Comparison of ENCODE assay signal across 17 mouse cellular contexts in the genomic region with DNA sequence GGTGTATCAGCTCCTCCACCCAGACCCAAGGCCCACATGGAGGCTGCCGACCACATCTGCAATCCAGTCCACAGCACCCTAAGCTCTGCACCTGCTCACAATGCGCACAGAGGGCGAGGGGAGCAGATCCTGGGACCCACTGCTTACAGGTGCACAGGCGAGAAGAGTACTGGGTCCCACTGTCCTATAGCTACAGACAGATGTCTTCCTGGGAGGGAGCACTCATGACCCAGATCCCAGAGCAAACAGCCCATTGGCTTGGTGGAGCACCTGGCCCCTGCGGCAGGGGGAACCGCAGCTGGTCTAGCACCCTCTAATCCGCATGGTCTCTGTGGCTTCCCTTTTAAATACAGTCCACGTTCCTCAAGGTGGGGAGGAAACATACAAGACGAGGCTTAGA. TPM values are rescaled to one million over a fixed set of nuclear protein-coding genes. Genes with fewer than 3 reads are reported as not detected.
DNase-seq lines count a peak whose midpoint lies in the region; TF ChIP-seq lines count a peak whose summit lies in the region.
"Had no signal": no experiment of that assay in that cellular context is flagged by ENCODE, and none has a peak within 500 bp of the region (broad histone marks: within the 10 kb centered on the region; RNA-seq: fewer than 3 reads in every experiment).

No protein-coding gene starts in this region.

- no peak overlapping the region for H3K4me3 ChIP-seq in heart, embryonic 10.5 days
- no peak overlapping the region for H3K4me3 ChIP-seq in layer of hippocampus, adult 2 months
- H3K4me3 ChIP-seq in myocyte: no peak overlapping the region
- H3K4me3 ChIP-seq: embryonic facial prominence, embryonic 15.5 days; hindbrain, embryonic 13.5 days; liver, embryonic 13.5 days had no signal

- TF ChIP-seq POLR2A in myocyte (IDR thresholded peaks at IDR 0.05; ENCODE audit: insufficient read length, low read depth): no peak

- H3K27ac ChIP-seq in heart, embryonic 10.5 days: peak overlapping the region; percentile 80
- peak overlapping the region; percentile 85; the same call in 1 of the 2 replicates for H3K27ac ChIP-seq in layer of hippocampus, adult 2 months
- H3K27ac ChIP-seq: embryonic facial prominence, embryonic 15.5 days; hindbrain, embryonic 13.5 days; liver, embryonic 13.5 days had no signal

- no peak for TF ChIP-seq CTCF in layer of hippocampus, adult 2 months (conservative IDR thresholded peaks at IDR 0.05)

- no peaks in the 10 kb centered on the region for H3K9me3 ChIP-seq in heart, embryonic 10.5 days
- H3K9me3 ChIP-seq: embryonic facial prominence, embryonic 15.5 days; hindbrain, embryonic 13.5 days; liver, embryonic 13.5 days had no signal

- intact Hi-C loops in heart, postnatal 10 days (cut with DNase I): loop anchor here (2.0 kb wide), 1 partner anchor 13 kb away; no protein-coding TSS in a partner anchor

- H3K4me1 ChIP-seq in heart, embryonic 10.5 days: peaks cover 45% of the 10 kb centered on the region

- H3K79me2 ChIP-seq in myocyte (ENCODE audit: control insufficient read depth, insufficient read depth): peaks cover 9% of the 10 kb centered on the region

- H3K27me3 ChIP-seq in heart, embryonic 10.5 days (ENCODE audit: insufficient read depth, poor library complexity, severe bottlenecking): no peaks in the 10 kb centered on the region
- H3K27me3 ChIP-seq in myocyte (ENCODE audit: control insufficient read depth, insufficient read depth, insufficient read length): no peaks in the 10 kb centered on the region
- H3K27me3 ChIP-seq: embryonic facial prominence, embryonic 15.5 days; hindbrain, embryonic 13.5 days; liver, embryonic 13.5 days had no signal

- 80% methylated on average over 9 of the region's 9 CpGs for WGBS in heart, embryonic 10.5 days

- H3ac ChIP-seq in myocyte (ENCODE audit: control insufficient read depth, insufficient read length): no peak overlapping the region

- no peak for DNase-seq in heart, embryonic 10.5 days (ENCODE audit: low spot score)
- no peak for DNase-seq in heart, postnatal 10 days
- no peak for DNase-seq in layer of hippocampus, adult 2 months (ENCODE audit: low spot score in 2 of 2)
- DNase-seq in layer of hippocampus, postnatal 36 days: no peak
- peak; percentile 60 to 79 for DNase-seq in thymus, postnatal 10 days (ENCODE audit: low spot score in 2 of 2)
- DNase-seq in cerebellum, adult 8-10 months: no peak
- no peak for DNase-seq in cerebellum, adult 9-11 months
- DNase-seq: adrenal gland, postnatal 25 days; embryo, embryonic 11 days; gastrocnemius, postnatal 14 days; kidney, adult 9 months; liver, embryonic 13.5 days; lung, postnatal 14 days; spleen, adult 18-20 months had no signal

- no peak overlapping the region for H3K4me2 ChIP-seq in myocyte (ENCODE audit: low read depth)
- H3K4me2 ChIP-seq: embryonic facial prominence, embryonic 15.5 days; hindbrain, embryonic 13.5 days; liver, embryonic 13.5 days had no signal

- peaks cover 37% of the 10 kb centered on the region for H3K36me3 ChIP-seq in heart, embryonic 10.5 days
- H3K36me3 ChIP-seq in myocyte (ENCODE audit: control insufficient read depth, insufficient read depth): peaks cover 8% of the 10 kb centered on the region

TF ChIP-seq in myocyte, 11 proteins besides CTCF, POLR2A, EP300 and RAD21:
- TF ChIP-seq TCF3 (IDR thresholded peaks at IDR 0.05; ENCODE audit: insufficient read length, low read depth) (no peak), MYOG (IDR thresholded peaks at IDR 0.05; ENCODE audit: control insufficient read depth in 1 of 3, insufficient read depth in 1 of 3, insufficient read length in 2 of 3, low read depth in 2 of 3) (peak in 1 of 3 experiments; percentile 67), CEBPB (IDR thresholded peaks at IDR 0.05; ENCODE audit: insufficient read depth, poor library complexity, severe bottlenecking) (no peak), MYOD1 (IDR thresholded peaks at IDR 0.05; ENCODE audit: control insufficient read depth in 1 of 3, insufficient read length in 2 of 3, low read depth in 2 of 3) (peak in 2 of 3 experiments; percentile 48 to 66)

RNA-seq across cellular contexts. Expression of gene Tmem184b, which starts 21.7 kb away (rescaled TPM):
- polyA plus RNA-seq in heart, embryonic 10.5 days (2016; fragmentation: Nextera tagmentation; extraction: Ambion mirVana): 67.7 and 76.3 TPM in 2 replicates
- total RNA-seq in heart, postnatal 10 days (2021): 10 to 100 TPM; 59.2 to 67.8 TPM
- total RNA-seq in layer of hippocampus, adult 2 months (2021): 10 to 100 TPM; 53.6 to 56.0 TPM
- 10 to 100 TPM; 50.5 to 51.0 TPM for total RNA-seq in layer of hippocampus, postnatal 36 days (2021)
- polyA plus RNA-seq in myocyte (2012; fragmentation: generic; extraction: Trizol): 110 TPM

RNA-seq across cellular contexts. Expression of gene Maff, which starts 35.2 kb away (rescaled TPM):
- 1.6 and 2.0 TPM in 2 replicates for polyA plus RNA-seq in heart, embryonic 10.5 days (2016; fragmentation: Nextera tagmentation; extraction: Ambion mirVana)
- 1 to 10 TPM; 4.8 to 6.0 TPM for total RNA-seq in heart, postnatal 10 days (2021)
- total RNA-seq in layer of hippocampus, adult 2 months (2021): 1 to 10 TPM in 1 of 2 experiments, under 1 TPM in 1; 0.87 to 1.8 TPM
- 1 to 10 TPM; 1.4 to 2.3 TPM for total RNA-seq in layer of hippocampus, postnatal 36 days (2021)
- polyA plus RNA-seq in myocyte (2012; fragmentation: generic; extraction: Trizol): 15.6 TPM

RNA-seq across cellular contexts. Expression of gene Pla2g6, which starts 53.5 kb away (rescaled TPM):
- polyA plus RNA-seq in heart, embryonic 10.5 days (2016; fragmentation: Nextera tagmentation; extraction: Ambion mirVana): 17.2 and 17.3 TPM in 2 replicates
- total RNA-seq in heart, postnatal 10 days (2021): 10 to 100 TPM in 1 of 2 experiments, 1 to 10 TPM in 1; 9.1 to 11.1 TPM
- 10 to 100 TPM; 23.8 to 23.9 TPM for total RNA-seq in layer of hippocampus, adult 2 months (2021)
- total RNA-seq in layer of hippocampus, postnatal 36 days (2021): 10 to 100 TPM; 22.3 to 23.1 TPM
- 36.3 TPM for polyA plus RNA-seq in myocyte (2012; fragmentation: generic; extraction: Trizol)

Comparison
In these comparisons a context has a peak if more than half of its experiments do, and no peak if none do; other contexts are left out.
1. DNase-seq: peak in thymus, postnatal 10 days (2 of 2); none in heart, embryonic 10.5 days (single experiment), heart, postnatal 10 days (0 of 2), layer of hippocampus, adult 2 months (0 of 2), layer of hippocampus, postnatal 36 days (0 of 2), cerebellum, adult 8-10 months (single experiment) and cerebellum, adult 9-11 months (single experiment).